Mouse (Mus musculus): ENCODE data around the gene Tbcb. TPM values are rescaled to one million over a fixed set of nuclear protein-coding genes. Genes with fewer than 3 reads are reported as not detected.
A peak's percentile ranks its signal among the peaks of the same experiment; 100 is the strongest.
"Not testable (repeated sequence)": the region's sequence is repeated elsewhere in the genome, so short reads cannot be mapped to it uniquely, and the experiment has no call there.

Gene Tbcb
- 10 to 100 TPM; 54.1 to 56.7 TPM for total RNA-seq (2021)

DNA sequence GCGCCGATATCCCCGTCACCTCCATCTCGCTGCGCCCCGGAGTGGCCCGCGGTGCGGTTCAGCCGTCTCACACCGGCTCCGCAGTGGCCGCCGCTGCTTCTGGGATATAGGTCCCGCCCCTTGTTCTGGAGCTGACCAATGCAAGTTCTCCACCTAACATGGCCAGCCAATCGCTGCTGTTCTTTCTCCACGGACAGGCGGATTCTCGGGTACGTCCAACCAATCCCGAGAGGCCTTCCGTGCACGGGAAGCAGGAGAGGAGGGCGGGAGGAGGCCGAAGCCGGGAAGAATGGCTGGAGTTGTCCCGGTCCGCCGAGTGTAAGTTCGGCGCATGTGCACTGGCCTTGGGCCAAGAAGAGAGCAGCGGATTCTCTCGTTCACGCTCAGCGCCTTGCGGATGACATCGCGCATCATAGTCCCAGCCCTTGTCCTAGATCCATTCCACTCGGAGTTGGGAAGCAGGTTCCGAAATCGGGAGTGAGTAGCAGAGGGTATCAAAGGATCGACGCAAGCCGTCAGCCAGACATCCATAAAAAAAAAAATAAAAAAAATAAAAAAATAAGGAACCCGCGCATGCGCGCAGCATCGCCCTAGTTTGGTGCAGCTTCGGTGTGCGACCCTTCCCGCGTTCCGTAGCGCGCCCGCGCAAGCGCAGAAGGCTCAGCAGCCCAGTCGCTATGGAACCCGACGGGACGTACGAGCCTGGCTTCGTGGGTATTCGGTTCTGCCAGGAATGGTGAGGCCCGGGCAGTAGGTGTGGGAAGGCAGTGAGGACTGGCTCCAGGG, at the start of gene Tbcb, which contains the start of gene Polr2i:
TSS of gene Tbcb (minus strand) at position 604 of the 786 bp plus-strand sequence.
TSS of gene Polr2i (plus strand) at position 280 of the 786 bp plus-strand sequence.
- intact Hi-C loops (cut with DNase I), result no loop called here

DNA sequence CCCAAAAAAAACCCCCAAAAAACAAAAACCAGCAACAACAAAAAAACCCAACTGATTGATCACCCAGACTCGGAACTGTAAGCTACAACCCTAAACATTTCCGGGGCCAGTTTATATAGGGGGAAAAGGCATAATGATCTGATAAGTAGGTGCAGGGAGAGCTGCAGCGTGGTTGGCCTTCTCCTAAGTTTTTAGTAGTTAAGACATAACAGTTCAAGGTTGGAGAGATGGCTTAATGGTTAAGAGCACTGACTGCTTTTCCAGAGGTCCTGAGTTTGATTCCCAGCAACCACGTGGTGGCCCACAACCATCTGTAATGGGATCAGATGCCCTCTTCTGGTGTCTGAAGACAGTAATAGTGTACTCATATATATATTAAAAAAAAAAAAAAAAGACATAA, 49.5 kb upstream of the Tbcb start:
- intact Hi-C loops (cut with DNase I), result no loop called here
- no peak for DNase-seq (ENCODE audit: low spot score)

More for the DNA sequence above, at the start of gene Tbcb, which contains the start of gene Polr2i:
- peak; percentile 99 for DNase-seq (ENCODE audit: low spot score)

DNA sequence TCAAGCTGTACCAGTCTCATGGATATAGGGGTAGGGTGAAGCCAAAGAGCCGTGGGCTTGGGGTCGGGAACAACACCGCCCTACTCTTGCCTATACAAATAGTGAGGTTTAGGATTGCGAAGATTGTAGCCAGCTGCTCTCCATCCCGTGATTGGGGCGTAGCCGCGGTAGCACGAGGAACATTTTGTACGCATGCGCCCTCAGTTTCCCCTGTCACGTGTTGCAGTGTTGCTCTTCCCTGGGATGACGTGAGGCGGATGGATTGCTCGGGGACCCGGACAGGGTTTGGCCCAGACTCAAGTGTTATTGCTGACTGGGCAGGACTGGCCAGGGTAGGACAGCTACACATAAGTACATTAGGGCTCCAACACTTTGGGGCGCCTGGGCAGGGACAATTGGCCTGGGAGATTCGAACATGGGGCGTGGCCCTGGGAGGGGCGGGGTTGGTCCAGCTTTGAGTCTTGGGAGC, 48.6 kb upstream of the Tbcb start:
- intact Hi-C loops (cut with DNase I), result no loop called here
- DNase-seq (ENCODE audit: low spot score), result peak; percentile 85

DNA sequence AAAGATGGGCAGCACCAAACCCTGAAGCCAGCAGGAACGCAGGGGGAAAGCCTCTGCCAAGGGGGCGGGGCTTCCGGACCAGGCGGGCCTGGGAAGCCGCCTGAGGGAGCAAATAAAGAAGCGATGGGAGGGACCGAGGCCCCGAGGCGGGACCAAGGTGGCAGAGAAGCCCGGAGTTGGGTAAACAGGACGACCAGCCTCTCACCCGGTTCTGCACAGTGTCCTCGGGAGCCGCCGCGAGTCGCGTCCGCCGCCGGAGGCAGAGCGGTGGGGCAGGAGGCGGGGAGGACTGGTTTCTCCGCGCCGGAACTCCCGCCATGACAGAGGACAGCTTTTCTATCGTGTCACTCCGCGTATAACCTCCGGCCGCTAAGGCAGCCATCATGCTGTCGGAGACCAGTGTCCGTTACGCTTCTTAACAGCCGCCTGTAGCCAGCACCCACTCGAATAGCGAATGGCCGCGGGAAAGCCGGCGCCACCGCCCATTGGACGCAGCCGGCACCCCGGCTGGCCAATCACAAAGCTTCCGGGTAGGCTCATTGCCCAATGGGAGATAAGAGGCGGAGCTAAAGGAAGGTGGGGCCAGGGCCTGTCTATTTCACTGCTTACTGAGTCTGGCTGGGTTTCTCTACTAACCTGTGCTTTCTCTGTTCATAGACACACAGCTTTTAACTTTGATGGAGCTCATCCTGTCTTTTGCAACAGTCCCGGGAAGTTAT, 48.0 kb upstream of the Tbcb start, which contains the start of the genes Thap8 and Wdr62:
TSS of gene Thap8 (plus strand) at position 144 of the 719 bp plus-strand sequence.
TSS of gene Wdr62 (minus strand) at position 469 of the 719 bp plus-strand sequence.
- DNase-seq (ENCODE audit: low spot score), result peak; percentile 84
- intact Hi-C loops (cut with DNase I), result no loop called here

DNA sequence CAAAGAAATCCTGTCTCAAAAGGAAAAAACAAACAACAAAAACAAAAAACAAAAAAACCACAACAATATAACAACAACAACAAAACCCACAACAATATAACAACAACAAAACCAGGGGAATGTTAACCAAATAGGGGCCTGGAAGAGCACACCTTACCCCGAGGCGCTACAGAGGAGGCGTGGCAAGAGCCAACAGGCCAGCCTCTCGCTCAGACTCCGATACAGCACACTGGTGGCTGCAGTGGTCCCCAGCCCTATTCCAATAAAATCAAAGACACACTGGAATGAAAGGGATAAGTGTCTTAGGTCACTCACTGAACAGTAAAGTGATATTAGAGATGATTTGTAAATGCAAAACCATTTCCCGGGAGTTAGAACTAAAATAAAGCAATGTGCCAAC, 47.5 kb upstream of the Tbcb start:
- intact Hi-C loops (cut with DNase I), result no loop called here
- no peak for DNase-seq (ENCODE audit: low spot score)

DNA sequence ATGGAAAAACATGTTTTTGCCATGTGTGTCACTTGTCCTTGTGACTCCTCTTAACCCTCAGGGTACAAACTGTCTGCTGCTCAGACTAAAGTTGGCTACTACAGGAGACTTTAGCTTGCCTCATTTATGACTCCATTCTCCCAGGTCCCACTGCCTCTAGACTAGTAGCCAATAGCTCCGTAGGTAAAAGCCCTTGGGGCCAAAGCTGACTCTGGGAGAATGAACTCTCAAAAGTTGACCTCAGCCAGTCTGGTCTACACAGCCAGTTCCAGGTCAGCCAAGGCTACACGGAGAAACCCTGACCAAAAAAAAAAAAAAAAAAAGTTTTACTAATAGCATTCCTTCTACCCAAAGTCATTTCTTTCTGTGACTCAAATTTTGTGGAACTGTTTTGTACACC, 46.8 kb upstream of the Tbcb start:
- intact Hi-C loops (cut with DNase I), result no loop called here
- no peak for DNase-seq (ENCODE audit: low spot score)

DNA sequence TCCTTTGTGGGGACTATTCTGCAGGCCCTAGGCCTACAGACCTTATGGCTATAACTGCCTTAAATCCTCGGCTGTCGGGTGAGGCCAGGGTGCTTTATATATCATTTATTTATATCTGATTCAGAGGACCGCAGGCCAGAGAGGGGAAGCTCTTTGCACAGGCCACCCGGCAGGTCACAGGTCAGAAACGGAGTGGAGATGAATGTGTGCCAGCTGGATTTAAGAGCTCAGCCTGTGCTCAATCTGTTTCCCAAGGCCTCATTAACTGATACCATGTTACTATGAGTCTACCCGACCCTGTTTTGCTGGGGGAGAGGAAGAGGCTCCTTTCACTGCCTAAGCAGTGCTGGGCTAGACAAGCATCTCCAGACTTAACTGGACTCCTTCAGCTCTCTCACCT, 42.3 kb upstream of the Tbcb start:
- no peak for DNase-seq (ENCODE audit: low spot score)
- intact Hi-C loops (cut with DNase I), result no loop called here

DNA sequence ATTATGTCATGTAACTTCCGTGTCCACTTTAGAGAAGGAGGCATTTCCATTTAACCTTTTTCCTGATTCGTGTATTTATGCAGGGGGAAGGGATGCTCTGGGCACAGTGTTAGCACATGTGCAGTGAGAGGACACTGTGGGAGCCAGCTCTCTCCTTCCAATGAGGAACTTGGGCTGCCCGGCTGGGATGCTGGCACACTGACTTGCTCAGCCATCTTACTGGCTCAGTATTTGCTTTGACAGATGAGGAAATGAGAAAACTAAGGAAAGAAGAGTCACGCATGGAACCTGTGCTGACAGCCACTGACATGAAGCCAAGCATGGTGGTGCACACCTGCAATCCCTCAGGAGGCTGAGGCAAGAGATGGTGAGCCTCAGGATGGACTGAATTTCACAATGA, 37.6 kb upstream of the Tbcb start:
- intact Hi-C loops (cut with DNase I), result no loop called here
- no peak for DNase-seq (ENCODE audit: low spot score)

DNA sequence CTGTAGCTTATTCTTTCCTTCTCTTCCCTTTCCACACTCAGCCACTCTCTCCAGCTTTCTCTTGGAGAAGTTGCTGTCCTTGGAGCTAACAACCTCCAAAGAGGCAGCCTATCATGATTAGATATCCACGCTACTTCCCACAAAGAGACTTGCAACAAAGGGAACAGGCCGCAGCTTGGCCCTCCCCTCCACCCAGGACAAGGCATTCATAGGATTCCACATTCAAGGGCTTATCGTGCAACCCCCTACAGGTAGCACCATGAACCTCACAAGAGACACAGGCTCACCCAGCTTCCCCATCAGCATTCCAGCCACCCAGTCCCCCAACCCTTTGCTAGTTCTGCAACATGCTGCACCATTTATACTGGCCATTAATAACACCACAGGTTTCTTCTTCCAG, 34.7 kb upstream of the Tbcb start:
- DNase-seq (ENCODE audit: low spot score), result no peak
- intact Hi-C loops (cut with DNase I), result no loop called here

DNA sequence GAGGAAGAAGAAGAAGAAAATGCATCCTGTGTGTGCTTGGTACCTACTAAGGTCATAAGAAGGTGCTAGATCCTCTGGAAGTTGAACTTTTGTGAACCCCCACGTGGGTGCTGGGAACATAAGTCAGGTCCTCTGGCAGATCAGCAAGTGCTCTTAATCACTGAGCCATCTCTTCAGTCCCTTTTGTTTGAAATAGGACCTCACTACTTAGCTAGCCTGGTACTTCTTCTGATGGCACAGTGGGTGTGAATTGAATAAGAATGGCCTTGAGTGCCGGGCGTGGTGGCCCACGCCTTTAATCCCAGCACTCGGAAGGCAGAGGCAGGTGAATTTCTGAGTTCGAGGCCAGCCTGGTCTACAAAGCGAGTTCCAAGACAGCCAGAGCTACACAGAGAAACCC, 33.9 kb upstream of the Tbcb start:
- DNase-seq (ENCODE audit: low spot score), result no peak
- intact Hi-C loops (cut with DNase I), result no loop called here

DNA sequence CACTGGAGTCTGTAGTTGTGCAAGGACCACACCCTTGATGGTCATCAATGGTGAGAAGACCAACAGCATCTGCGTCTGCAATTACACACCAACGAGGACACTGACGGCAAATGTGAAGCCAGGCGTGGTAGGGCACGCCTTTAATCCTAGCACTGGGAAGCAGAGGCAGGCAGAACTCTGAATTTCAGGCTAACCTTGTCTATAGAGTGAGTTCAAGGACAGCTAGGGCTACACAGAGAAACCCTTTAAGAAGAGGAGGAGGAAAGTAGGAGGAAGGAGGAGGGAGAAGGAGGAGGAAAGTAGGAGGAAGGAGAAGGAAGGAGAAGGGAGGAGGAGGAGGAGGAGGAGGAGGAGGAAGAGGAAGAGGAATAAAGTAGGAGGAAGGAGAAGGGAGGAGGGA, 33.5 kb upstream of the Tbcb start:
- no peak for DNase-seq (ENCODE audit: low spot score)
- intact Hi-C loops (cut with DNase I), result no loop called here

DNA sequence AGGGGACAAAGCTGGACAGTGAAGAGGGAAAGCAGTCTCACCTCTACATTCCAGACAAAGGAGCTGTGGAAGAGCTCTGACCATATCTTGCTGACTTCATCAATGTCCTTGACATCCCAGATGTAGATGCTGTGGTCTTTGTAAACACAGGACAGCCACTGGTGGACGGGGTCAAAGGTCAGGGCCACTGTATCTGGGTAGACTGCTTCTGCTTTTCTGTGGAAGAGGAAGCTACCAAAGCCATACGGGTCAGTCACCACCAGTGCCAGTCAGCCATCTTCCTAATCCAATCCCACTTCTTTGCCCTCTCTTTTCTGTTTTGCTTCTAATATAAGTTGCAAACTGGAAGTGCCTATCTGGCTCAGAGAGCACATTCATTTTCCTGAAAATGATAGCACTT, 33.0 kb upstream of the Tbcb start:
- DNase-seq (ENCODE audit: low spot score), result no peak
- intact Hi-C loops (cut with DNase I), result no loop called here

DNA sequence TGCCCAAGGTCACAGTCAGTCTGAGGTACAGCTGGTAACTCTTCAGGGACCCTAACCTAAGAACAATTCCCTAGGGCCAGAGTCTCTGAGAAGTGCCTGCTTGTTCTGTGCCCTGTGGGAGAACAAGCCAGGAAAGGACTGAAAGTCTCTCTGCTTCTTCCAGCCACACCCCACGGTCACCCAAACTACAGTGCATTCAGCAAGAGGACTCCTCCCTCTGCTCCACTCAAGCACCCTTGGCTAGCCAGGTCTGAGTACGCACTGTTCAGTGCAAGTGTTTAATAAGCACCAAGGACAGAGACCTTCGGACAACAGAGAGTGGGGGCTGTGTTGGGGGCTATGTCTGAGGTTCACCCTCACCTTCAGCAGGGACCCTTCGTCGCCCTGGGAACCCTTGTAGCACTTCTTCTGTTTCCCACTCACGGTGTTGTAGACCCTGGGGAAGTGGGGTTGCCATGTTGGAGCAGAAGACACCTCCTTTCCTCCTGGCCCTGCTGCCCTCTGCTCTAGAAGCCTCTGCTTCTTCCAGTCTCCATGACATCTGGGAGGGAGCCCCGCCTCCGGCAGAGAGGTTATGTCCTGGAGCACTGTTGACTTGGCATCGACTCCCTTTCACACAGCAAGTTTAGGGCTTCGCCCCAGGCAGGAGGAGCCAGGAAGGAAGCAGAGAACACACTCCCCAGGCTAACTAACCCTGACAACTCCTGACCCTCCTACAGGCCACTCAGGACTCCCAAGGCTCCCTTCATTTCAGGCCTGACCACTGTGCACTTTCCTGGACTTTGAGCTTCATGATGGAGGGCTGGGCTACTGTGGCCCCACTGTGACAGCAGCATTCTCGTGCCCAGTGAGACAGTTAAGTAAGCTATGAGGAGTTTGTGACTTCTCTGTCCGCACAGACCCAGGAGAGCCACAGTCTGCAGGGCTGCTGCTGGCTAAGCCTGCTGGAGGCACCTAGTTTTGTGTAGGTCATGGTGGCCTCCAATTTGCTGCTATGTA, 20.2 kb upstream of the Tbcb start:
- DNase-seq (ENCODE audit: low spot score), result no peak
- intact Hi-C loops (cut with DNase I), result no loop called here

DNA sequence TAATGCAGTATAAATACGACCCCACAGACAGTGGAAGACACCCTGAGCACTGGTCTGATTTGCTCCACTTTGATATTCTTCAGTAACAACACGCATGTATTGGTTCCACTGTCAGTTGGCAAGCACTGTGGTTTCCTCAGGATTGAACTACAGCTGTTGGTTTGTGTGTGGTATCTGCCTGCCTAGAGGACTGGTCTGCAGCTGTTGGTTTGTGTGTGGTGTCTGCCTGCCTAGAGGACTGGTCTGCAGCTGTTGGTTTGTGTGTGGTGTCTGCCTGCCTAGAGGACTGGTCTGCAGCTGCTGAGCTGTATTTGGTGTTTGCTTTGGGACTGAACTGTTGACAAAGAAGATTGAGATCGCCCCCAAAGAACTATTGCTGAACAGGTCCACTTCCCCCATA, 5.3 kb upstream of the Tbcb start:
- intact Hi-C loops (cut with DNase I); DNase-seq (ENCODE audit: low spot score): not testable (repeated sequence)

DNA sequence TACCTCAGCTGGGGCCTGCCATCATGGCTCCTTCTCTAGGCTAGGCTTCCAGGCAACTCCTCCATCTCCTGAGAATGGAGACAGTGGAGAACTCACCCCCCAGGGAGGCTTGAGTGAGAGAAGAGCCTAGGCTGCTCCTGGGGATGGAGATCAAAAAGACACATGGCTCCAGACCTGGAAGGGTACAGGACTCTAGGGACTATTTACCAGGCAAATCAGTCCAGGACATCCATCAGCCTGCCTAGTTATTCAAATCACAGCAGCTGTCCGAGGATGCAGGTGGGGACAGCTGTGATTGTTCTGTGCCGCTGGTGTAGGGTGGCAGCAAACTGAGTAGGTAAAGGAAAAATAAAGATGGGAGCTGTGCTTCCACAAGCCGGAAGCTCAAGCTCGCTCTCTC, 3.6 kb upstream of the Tbcb start, which contains the start of gene Ovol3:
TSS of gene Ovol3 (minus strand) at position 101 of the 400 bp plus-strand sequence.
- intact Hi-C loops (cut with DNase I), result no loop called here

DNA sequence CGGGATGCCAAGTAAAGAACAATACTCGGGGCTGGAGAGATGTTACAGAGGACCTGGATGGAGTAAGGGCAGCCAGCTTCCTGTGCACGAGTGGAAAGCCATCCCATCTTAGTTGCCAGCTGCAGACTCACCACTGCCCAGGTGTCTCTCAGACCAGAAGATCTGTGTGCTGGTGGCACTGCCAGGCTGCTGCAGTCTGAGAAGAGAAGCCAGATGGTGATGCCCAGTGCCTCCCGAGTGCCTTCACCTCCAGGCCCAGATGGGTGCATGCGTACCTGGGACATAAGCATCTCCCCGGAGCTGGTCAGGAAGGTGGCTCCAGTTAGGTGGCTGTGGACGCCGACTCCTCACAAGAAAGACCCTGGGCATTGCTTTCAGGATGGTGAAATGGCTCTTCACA, 3.0 kb upstream of the Tbcb start:
- no peak for DNase-seq (ENCODE audit: low spot score)
- intact Hi-C loops (cut with DNase I), result no loop called here

More for the DNA sequence above, 3.6 kb upstream of the Tbcb start, which contains the start of gene Ovol3:
- no peak for DNase-seq (ENCODE audit: low spot score)

DNA sequence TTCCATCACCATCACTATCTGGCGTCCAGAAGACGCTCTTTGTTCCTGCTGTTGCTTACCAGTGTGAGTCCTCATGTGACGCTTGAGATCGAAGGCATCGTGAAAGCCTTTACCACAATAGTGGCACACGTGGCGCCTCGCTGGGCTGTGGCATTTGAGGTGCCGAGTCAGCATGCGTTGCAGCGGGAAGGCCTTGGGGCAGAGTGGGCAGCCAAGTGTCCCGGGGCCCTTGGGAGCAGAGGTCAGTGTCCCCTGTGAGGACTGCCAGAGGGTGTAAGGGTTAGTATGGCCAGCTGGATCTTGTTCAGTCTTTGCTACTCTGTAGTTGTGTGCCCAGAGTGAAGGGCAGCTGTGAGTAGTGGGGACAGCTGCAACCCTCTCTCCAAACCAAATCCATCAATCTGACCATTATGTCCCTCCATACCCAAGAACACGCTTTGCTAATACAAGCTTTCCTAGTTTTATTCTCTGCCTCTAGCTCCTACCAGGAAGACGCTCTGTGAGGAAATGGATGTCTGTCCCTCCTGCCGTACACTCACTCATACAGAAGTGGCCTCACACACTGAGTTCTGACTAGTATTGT, 2.3 kb upstream of the Tbcb start:
- DNase-seq (ENCODE audit: low spot score), result no peak
- intact Hi-C loops (cut with DNase I), result no loop called here

DNA sequence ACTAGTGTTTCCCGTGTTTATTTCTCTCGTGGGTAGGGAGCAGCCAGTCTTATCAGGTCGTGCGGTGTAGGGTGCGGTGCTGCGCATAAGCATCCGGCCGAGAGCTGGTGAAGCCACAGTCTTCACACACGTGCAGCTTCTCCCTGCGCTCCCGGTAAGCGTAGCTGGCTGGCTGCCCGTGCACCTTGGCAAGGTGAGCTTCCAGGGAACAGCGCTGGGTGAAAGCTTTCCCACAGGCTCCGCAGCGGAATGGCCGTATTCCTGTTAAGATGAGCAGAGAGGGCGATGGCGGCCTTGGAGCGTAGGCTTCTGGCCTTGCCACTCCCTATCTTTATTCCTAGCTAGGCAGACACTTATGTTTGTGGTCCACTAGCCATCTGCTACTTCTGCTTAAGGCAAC, 1.3 kb upstream of the Tbcb start:
- DNase-seq (ENCODE audit: low spot score), result no peak
- intact Hi-C loops (cut with DNase I), result no loop called here

DNA sequence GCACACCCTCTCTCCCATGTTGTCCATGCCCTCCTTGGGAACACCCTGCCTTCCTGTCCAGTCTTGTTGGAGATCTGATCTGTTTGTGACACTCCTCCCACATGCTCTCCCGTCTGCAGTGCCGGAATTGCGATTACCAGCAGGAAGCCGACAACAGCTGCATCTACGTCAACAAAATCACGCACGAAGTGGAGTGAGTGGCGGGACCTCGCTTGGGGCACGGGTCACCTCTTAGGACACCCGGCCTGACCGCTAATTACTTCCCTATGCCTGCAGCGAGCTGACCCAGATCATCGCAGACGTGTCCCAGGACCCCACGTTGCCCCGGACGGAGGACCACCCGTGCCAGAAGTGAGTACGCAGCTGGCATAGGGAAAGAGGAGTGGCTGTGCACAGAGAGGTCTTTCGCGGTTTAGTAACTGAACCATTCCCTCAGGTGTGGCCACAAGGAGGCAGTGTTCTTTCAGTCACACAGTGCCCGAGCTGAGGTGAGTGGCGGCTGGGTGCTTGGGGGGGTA, 618 bp upstream of the Tbcb start:
- no peak for DNase-seq (ENCODE audit: low spot score)
- intact Hi-C loops (cut with DNase I), result no loop called here
